Mouse (Mus musculus): ENCODE results near the gene Gm27021. TPM values are rescaled to one million over a fixed set of nuclear protein-coding genes. Genes with fewer than 3 reads are reported as not detected.

Gene Gm27021
- polyA plus RNA-seq, 1 experiment, result not detected

GRCm38 (mm10) chr8:120678447-120678846, 10.6 kb upstream of the Gm27021 start:
- no peak overlapping the region for H3K4me3 ChIP-seq (ENCODE audit: low read depth, low read length)
- 12% methylated on average over 10 of the region's 10 CpGs for WGBS
- peak; percentile 91; the same call in 1 of the 2 replicates for TF ChIP-seq CTCF (IDR thresholded peaks at IDR 0.05; ENCODE audit: extremely low read depth, insufficient read length, insufficient replicate concordance, low read depth, low read length)
- no peak for TF ChIP-seq POLR2A (IDR thresholded peaks at IDR 0.05; ENCODE audit: low read depth, low read length)
- H3K27ac ChIP-seq (ENCODE audit: insufficient read depth, low read depth, low read length), result no peak overlapping the region
- peaks cover 23% of the 10 kb centered on the region for H3K4me1 ChIP-seq (ENCODE audit: control insufficient read depth, insufficient read depth, insufficient read length, low read length)
- peaks cover 9% of the 10 kb centered on the region for H3K36me3 ChIP-seq (ENCODE audit: control insufficient read depth, insufficient read depth, low read length)
- H3K27me3 ChIP-seq (ENCODE audit: control insufficient read depth, insufficient read depth, low read length), result no peaks in the 10 kb centered on the region

- TF ChIP-seq CTCF (IDR thresholded peaks at IDR 0.05; ENCODE audit: extremely low read depth, insufficient read length, insufficient replicate concordance, low read depth, low read length), result no peak
- no peak for TF ChIP-seq POLR2A (IDR thresholded peaks at IDR 0.05; ENCODE audit: low read depth, low read length)
- Histone ChIP-seq H3K36me3 (ENCODE audit: control insufficient read depth, insufficient read depth, low read length) (peaks cover 36% of the 10 kb centered on the region), H3K27ac (ENCODE audit: insufficient read depth, low read depth, low read length) (no peak overlapping the region), H3K4me1 (ENCODE audit: control insufficient read depth, insufficient read depth, insufficient read length, low read length) (peaks cover 12% of the 10 kb centered on the region), H3K27me3 (ENCODE audit: control insufficient read depth, insufficient read depth, low read length) (no peaks in the 10 kb centered on the region), H3K4me3 (ENCODE audit: low read depth, low read length) (no peak overlapping the region)
- WGBS, result 82% methylated on average over 8 of the region's 8 CpGs
Measured at GRCm38 (mm10) chr8:120675718-120676117, 7.8 kb upstream of the Gm27021 start.

- 94% methylated on average over 7 of the region's 7 CpGs for WGBS
- peaks cover 46% of the 10 kb centered on the region for H3K36me3 ChIP-seq (ENCODE audit: control insufficient read depth, insufficient read depth, low read length)
Measured at GRCm38 (mm10) chr8:120673298-120673697, 5.4 kb upstream of the Gm27021 start.

GRCm38 (mm10) chr8:120672626-120673229, 4.8 kb upstream of the Gm27021 start:
- 83% methylated on average over 16 of the region's 16 CpGs for WGBS

More at GRCm38 (mm10) chr8:120673298-120673697, 5.4 kb upstream of the Gm27021 start:
- Histone ChIP-seq H3K4me1 (ENCODE audit: control insufficient read depth, insufficient read depth, insufficient read length, low read length) (peaks cover 2% of the 10 kb centered on the region; the same call in 1 of the 2 replicates), H3K27ac (ENCODE audit: insufficient read depth, low read depth, low read length) (no peak overlapping the region), H3K4me3 (ENCODE audit: low read depth, low read length) (no peak overlapping the region), H3K27me3 (ENCODE audit: control insufficient read depth, insufficient read depth, low read length) (no peaks in the 10 kb centered on the region)
- TF ChIP-seq CTCF (IDR thresholded peaks at IDR 0.05; ENCODE audit: extremely low read depth, insufficient read length, insufficient replicate concordance, low read depth, low read length) (no peak), POLR2A (IDR thresholded peaks at IDR 0.05; ENCODE audit: low read depth, low read length) (no peak)

GRCm38 (mm10) chr8:120671775-120672174, 3.9 kb upstream of the Gm27021 start:
- H3K27me3 ChIP-seq (ENCODE audit: control insufficient read depth, insufficient read depth, low read length), result no peaks in the 10 kb centered on the region
- peaks cover 46% of the 10 kb centered on the region for H3K36me3 ChIP-seq (ENCODE audit: control insufficient read depth, insufficient read depth, low read length)
- TF ChIP-seq POLR2A (IDR thresholded peaks at IDR 0.05; ENCODE audit: low read depth, low read length) (no peak), CTCF (IDR thresholded peaks at IDR 0.05; ENCODE audit: extremely low read depth, insufficient read length, insufficient replicate concordance, low read depth, low read length) (no peak)
- no peak overlapping the region for H3K27ac ChIP-seq (ENCODE audit: insufficient read depth, low read depth, low read length)
- H3K4me3 ChIP-seq (ENCODE audit: low read depth, low read length), result no peak overlapping the region
- 61% methylated on average over 6 of the region's 6 CpGs for WGBS
- H3K4me1 ChIP-seq (ENCODE audit: control insufficient read depth, insufficient read depth, insufficient read length, low read length), result peaks cover 5% of the 10 kb centered on the region; the same call in 1 of the 2 replicates

More at GRCm38 (mm10) chr8:120672626-120673229, 4.8 kb upstream of the Gm27021 start:
- Histone ChIP-seq H3K36me3 (ENCODE audit: control insufficient read depth, insufficient read depth, low read length) (peaks cover 46% of the 10 kb centered on the region), H3K27me3 (ENCODE audit: control insufficient read depth, insufficient read depth, low read length) (no peaks in the 10 kb centered on the region), H3K4me3 (ENCODE audit: low read depth, low read length) (no peak overlapping the region), H3K27ac (ENCODE audit: insufficient read depth, low read depth, low read length) (no peak overlapping the region), H3K4me1 (ENCODE audit: control insufficient read depth, insufficient read depth, insufficient read length, low read length) (peaks cover 2% of the 10 kb centered on the region; the same call in 1 of the 2 replicates)
- TF ChIP-seq CTCF (IDR thresholded peaks at IDR 0.05; ENCODE audit: extremely low read depth, insufficient read length, insufficient replicate concordance, low read depth, low read length), result no peak
- TF ChIP-seq POLR2A (IDR thresholded peaks at IDR 0.05; ENCODE audit: low read depth, low read length), result no peak

- TF ChIP-seq POLR2A (IDR thresholded peaks at IDR 0.05; ENCODE audit: low read depth, low read length), result no peak
- no peak for TF ChIP-seq CTCF (IDR thresholded peaks at IDR 0.05; ENCODE audit: extremely low read depth, insufficient read length, insufficient replicate concordance, low read depth, low read length)
- peak within 1 kb of the TSS; percentile 99 for H3K4me3 ChIP-seq (ENCODE audit: low read depth, low read length)
- peaks cover 10% of the 10 kb centered on the region for H3K4me1 ChIP-seq (ENCODE audit: control insufficient read depth, insufficient read depth, insufficient read length, low read length)
- no peaks in the 10 kb centered on the region for H3K27me3 ChIP-seq (ENCODE audit: control insufficient read depth, insufficient read depth, low read length)
- H3K36me3 ChIP-seq (ENCODE audit: control insufficient read depth, insufficient read depth, low read length), result peaks cover 37% of the 10 kb centered on the region
- WGBS, result under 1% methylated on average over 50 of the region's 51 CpGs
- peak within 1 kb of the TSS; percentile 90 for H3K27ac ChIP-seq (ENCODE audit: insufficient read depth, low read depth, low read length)
Measured at GRCm38 (mm10) chr8:120668374-120668905, 561 bp upstream of the Gm27021 start, which contains the start of gene Emc8. Gene Emc8, minus strand, starts transcription at chr8:120668573.

GRCm38 (mm10) chr8:120666807-120667470, 940 bp downstream of the Gm27021 start:
- H3K27ac ChIP-seq (ENCODE audit: insufficient read depth, low read depth, low read length), result no peak overlapping the region

More at GRCm38 (mm10) chr8:120666807-120667470, 940 bp downstream of the Gm27021 start:
- WGBS, result 5% methylated on average over 17 of the region's 17 CpGs
- Histone ChIP-seq H3K27me3 (ENCODE audit: control insufficient read depth, insufficient read depth, low read length) (no peaks in the 10 kb centered on the region), H3K4me1 (ENCODE audit: control insufficient read depth, insufficient read depth, insufficient read length, low read length) (peaks cover 10% of the 10 kb centered on the region), H3K36me3 (ENCODE audit: control insufficient read depth, insufficient read depth, low read length) (peaks cover 22% of the 10 kb centered on the region), H3K4me3 (ENCODE audit: low read depth, low read length) (peak overlapping the region; percentile 91)
- TF ChIP-seq POLR2A (IDR thresholded peaks at IDR 0.05; ENCODE audit: low read depth, low read length) (no peak), CTCF (IDR thresholded peaks at IDR 0.05; ENCODE audit: extremely low read depth, insufficient read length, insufficient replicate concordance, low read depth, low read length) (no peak)
